Mouse (Mus musculus) G1E (cell line): ENCODE measurements around the gene Zdbf2. TPM values are rescaled to one million over a fixed set of nuclear protein-coding genes. Genes with fewer than 3 reads are reported as not detected.
"Not testable (repeated sequence)": the region's sequence is repeated elsewhere in the genome, so short reads cannot be mapped to it uniquely, and the experiment has no call there.

Experiments used
- ATAC-seq: 2 replicates; pipeline ENCODE4 v1.8.0; 2016; ENCODE audit warnings: mild to moderate bottlenecking; ENCODE audit not compliant: insufficient number of reproducible peaks, poor library complexity, low FRiP score, severe bottlenecking; ENCODE audit errors: extremely low read depth
- DNase-seq: peaks from one replicate; pipeline ENCODE4 v3.0.0; 2012; ENCODE audit warnings: low spot score
- H3K27me3 ChIP-seq: 2 replicates; pipeline ENCODE4 v1.6.1; 2012; ENCODE audit warnings: mild to moderate bottlenecking, low read length, inconsistent platforms; ENCODE audit not compliant: insufficient read depth
- H3K36me3 ChIP-seq: replicated peaks from 2 replicates; pipeline ENCODE3; 2012; ENCODE audit warnings: mild to moderate bottlenecking, inconsistent platforms
- H3K4me1 ChIP-seq: 2 replicates; pipeline ENCODE4 v1.6.1; 2012; ENCODE audit warnings: low read depth, low read length, inconsistent platforms, mixed read lengths; ENCODE audit not compliant: insufficient read depth
- H3K4me3 ChIP-seq: 2 replicates; pipeline ENCODE4 v1.5.1; 2012; ENCODE audit warnings: low read depth, mild to moderate bottlenecking, inconsistent platforms, low read length, moderate library complexity, mixed read lengths
- H3K9me3 ChIP-seq: replicated peaks from 2 replicates; pipeline ENCODE4 v1.6.1; 2012; ENCODE audit warnings: inconsistent platforms
- CTCF ChIP-seq: IDR thresholded peaks from 2 replicates; pipeline ENCODE4 v1.5.1; 2012; ENCODE audit warnings: low read depth, low read length, inconsistent platforms, mixed read lengths
- GATA1 ChIP-seq: IDR thresholded peaks from 2 replicates; pipeline ENCODE4 v1.6.1; 2012; ENCODE audit warnings: borderline replicate concordance, low read length, inconsistent platforms, mixed read lengths
- GATA2 ChIP-seq: IDR thresholded peaks from 2 replicates; pipeline ENCODE4 v1.6.1; 2012; ENCODE audit warnings: low read depth, low read length, inconsistent platforms, borderline replicate concordance
- POLR2AphosphoS5 ChIP-seq: IDR thresholded peaks from 2 replicates; pipeline ENCODE4 v1.6.1; 2012; ENCODE audit warnings: low read depth, low read length, inconsistent platforms; ENCODE audit not compliant: insufficient replicate concordance
- TAL1 ChIP-seq: conservative IDR thresholded peaks from 2 replicates; pipeline ENCODE4 v1.6.1; 2012; ENCODE audit warnings: low read depth, low read length, inconsistent platforms, mixed read lengths
- polyA plus RNA-seq: library from polyadenylated mRNA; stranded (reverse); fragments of >175 nt; gene quantifications from 2 replicates; pipeline ENCODE4 v1.2.3, GENCODE M21; 2012
- total RNA-seq, 2 experiments: library from RNA; stranded (forward) in 1 of 2; stranded (reverse) in 1 of 2; fragments of 200-1000 nt in 1 of 2; fragments of >200 nt in 1 of 2; fragmentation: Nextera tagmentation in 1 of 2; gene quantifications; 2 replicates each; pipeline ENCODE4 v1.2.3; 2014 to 2017

The Zdbf2 gene
- total and polyA plus RNA-seq, 3 experiments = 0.11 TPM; not detected in 2

GRCm38 (mm10) chr1:63309661-63310060, 36.6 kb downstream of the Zdbf2 start:
- Histone ChIP-seq H3K4me1 (no peaks in the 10 kb centered on the region), H3K9me3 (no peaks in the 10 kb centered on the region; the same call in 1 of the 2 replicates), H3K27me3 (no peaks in the 10 kb centered on the region), H3K36me3 (no peaks in the 10 kb centered on the region), H3K4me3 (no peak overlapping the region)
- TF ChIP-seq GATA1 (no peak), POLR2AphosphoS5 (no peak), TAL1 (no peak), CTCF (no peak), GATA2 (no peak)
- DNase-seq (no peak), ATAC-seq (no peak)

- not testable (repeated sequence) for ATAC-seq, H3K36me3 ChIP-seq, H3K4me3 ChIP-seq
These were observed 50.6 kb downstream of the Zdbf2 start for GRCm38 (mm10) chr1:63323565-63324132.

More at GRCm38 (mm10) chr1:63323565-63324132, 50.6 kb downstream of the Zdbf2 start:
- H3K27me3 ChIP-seq, H3K9me3 ChIP-seq, H3K4me1 ChIP-seq, DNase-seq: not testable (repeated sequence)

Other genes starting within 250 kb of the Zdbf2 start
- gene Ino80d, start 158.6 kb upstream of the Zdbf2 start, total RNA-seq (2014; fragmentation: Nextera tagmentation) = 86.8 and 92.7 TPM in 2 replicates
- 20.9 and 24.5 TPM in 2 replicates for gene Ino80d, start 158.6 kb upstream of the Zdbf2 start, total RNA-seq (2017)
- 3.6 and 4.6 TPM in 2 replicates for gene Ino80d, start 158.6 kb upstream of the Zdbf2 start, polyA plus RNA-seq
- 533 and 593 TPM in 2 replicates for gene Eef1b2, start 96.4 kb upstream of the Zdbf2 start, total RNA-seq (2014; fragmentation: Nextera tagmentation)
- gene Eef1b2, start 96.4 kb upstream of the Zdbf2 start, total RNA-seq (2017) = 2,744 and 2,961 TPM in 2 replicates
- 380 and 673 TPM in 2 replicates for gene Eef1b2, start 96.4 kb upstream of the Zdbf2 start, polyA plus RNA-seq
- 176 and 217 TPM in 2 replicates for gene Ndufs1, start 96.4 kb upstream of the Zdbf2 start, total RNA-seq (2014; fragmentation: Nextera tagmentation)
- 301 and 302 TPM in 2 replicates for gene Ndufs1, start 96.4 kb upstream of the Zdbf2 start, total RNA-seq (2017)
- gene Ndufs1, start 96.4 kb upstream of the Zdbf2 start, polyA plus RNA-seq = 57.4 and 85.7 TPM in 2 replicates
- gene Gpr1, start 58.7 kb upstream of the Zdbf2 start, total RNA-seq (2014; fragmentation: Nextera tagmentation) = not detected in 2 replicates
- 0.16 and 0.29 TPM in 2 replicates for gene Gpr1, start 58.7 kb upstream of the Zdbf2 start, total RNA-seq (2017)
- 0.02 TPM in 1 of 2 replicates, not detected in the other for gene Gpr1, start 58.7 kb upstream of the Zdbf2 start, polyA plus RNA-seq
- not detected in 2 replicates for gene Adam23, start 172.6 kb downstream of the Zdbf2 start, total RNA-seq (2014; fragmentation: Nextera tagmentation)
- 0.29 and 0.33 TPM in 2 replicates for gene Adam23, start 172.6 kb downstream of the Zdbf2 start, total RNA-seq (2017)
- not detected in 2 replicates for gene Adam23, start 172.6 kb downstream of the Zdbf2 start, polyA plus RNA-seq